Mouse (Mus musculus) ZHBTc4 (cell line): ENCODE results near the gene Cacng7.

Experiments used
- DNase-seq: peaks from one replicate; pipeline ENCODE4 v3.0.0-alpha.2; 2011; ENCODE audit warnings: low read depth, low spot score

Gene Cacng7

GRCm38 (mm10) chr7:3302556-3303275 lies 30.0 kb upstream of the Cacng7 start:
- DNase-seq: peak; percentile 78

- peak; percentile 92 for DNase-seq
Observed at GRCm38 (mm10) chr7:3303276-3303781, 29.4 kb upstream of the Cacng7 start.

- no peak for DNase-seq
Observed at GRCm38 (mm10) chr7:3303789-3304188, 29.0 kb upstream of the Cacng7 start.

GRCm38 (mm10) chr7:3304298-3304697 lies 28.5 kb upstream of the Cacng7 start:
- no peak for DNase-seq

- DNase-seq: no peak
Observed at GRCm38 (mm10) chr7:3306400-3306799, 26.4 kb upstream of the Cacng7 start.

- no peak for DNase-seq
Observed at GRCm38 (mm10) chr7:3308646-3309045, 24.1 kb upstream of the Cacng7 start.

GRCm38 (mm10) chr7:3310233-3310632 lies 22.5 kb upstream of the Cacng7 start:
- DNase-seq: peak; percentile 55

GRCm38 (mm10) chr7:3313571-3313970 lies 19.2 kb upstream of the Cacng7 start:
- no peak for DNase-seq

- no peak for DNase-seq
Observed at GRCm38 (mm10) chr7:3314121-3314520, 18.6 kb upstream of the Cacng7 start.

- DNase-seq: no peak
Observed at GRCm38 (mm10) chr7:3317704-3318103, 15.1 kb upstream of the Cacng7 start.

- no peak for DNase-seq
Observed at GRCm38 (mm10) chr7:3320856-3321255, 11.9 kb upstream of the Cacng7 start.

GRCm38 (mm10) chr7:3323826-3324225 lies 8.9 kb upstream of the Cacng7 start:
- DNase-seq: no peak

GRCm38 (mm10) chr7:3327961-3328360 lies 4.8 kb upstream of the Cacng7 start:
- peak; percentile 57 for DNase-seq

- peak; percentile 83 for DNase-seq
Observed at GRCm38 (mm10) chr7:3329776-3330546, 2.8 kb upstream of the Cacng7 start.

- DNase-seq: no peak
Observed at GRCm38 (mm10) chr7:3331171-3331570, 1.6 kb upstream of the Cacng7 start.

GRCm38 (mm10) chr7:3331581-3332223 lies 1.1 kb upstream of the Cacng7 start:
- peak; percentile 74 for DNase-seq

- no peak for DNase-seq
Observed at GRCm38 (mm10) chr7:3332224-3332615, 535 bp upstream of the Cacng7 start.

- peak; percentile 20 for DNase-seq
Observed at GRCm38 (mm10) chr7:3333542-3333941, 787 bp downstream of the Cacng7 start.

GRCm38 (mm10) chr7:3336412-3336811 lies 3.7 kb downstream of the Cacng7 start:
- peak; percentile 65 for DNase-seq

GRCm38 (mm10) chr7:3338286-3338935 lies 5.7 kb downstream of the Cacng7 start:
- DNase-seq: peak; percentile 67

GRCm38 (mm10) chr7:3339010-3339409 lies 6.3 kb downstream of the Cacng7 start:
- peak; percentile 50 for DNase-seq

- DNase-seq: no peak
Observed at GRCm38 (mm10) chr7:3343861-3344260, 11.1 kb downstream of the Cacng7 start.
